Mouse (Mus musculus): ENCODE data around the gene Sun5.

DNA sequence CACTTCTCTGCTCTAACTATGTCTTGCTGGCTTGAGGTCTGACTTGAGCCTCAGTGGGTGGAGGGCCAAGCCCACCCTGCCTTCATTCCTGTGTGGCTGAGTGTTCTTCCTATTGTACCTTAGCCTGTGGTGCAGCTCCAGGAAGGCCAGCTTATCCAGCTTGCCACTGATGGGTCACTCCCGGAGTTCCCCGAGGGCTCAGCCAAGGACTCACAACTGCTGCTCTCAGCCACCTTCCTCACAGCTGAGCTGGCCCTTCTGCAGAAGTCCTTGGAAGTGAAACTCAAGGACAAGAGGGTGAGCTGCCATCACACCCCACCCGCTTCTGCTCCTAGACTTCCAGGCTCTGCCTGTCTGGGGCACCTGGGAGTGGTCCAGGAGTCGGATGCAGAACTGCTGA lies 35.7 kb upstream of the Sun5 start:
- TF ChIP-seq CTCF (IDR thresholded peaks at IDR 0.05; ENCODE audit: extremely low read depth, insufficient read length, insufficient replicate concordance, low read depth, low read length) (no peak), POLR2A (IDR thresholded peaks at IDR 0.05; ENCODE audit: low read depth, low read length) (no peak)
